Mouse (Mus musculus): Measurements from ENCODE around the gene Dock8. TPM values are rescaled to one million over a fixed set of nuclear protein-coding genes. Genes with fewer than 3 reads are reported as not detected.

Dock8 gene
- total and polyA plus RNA-seq, 3 experiments: 9.8 to 37.5 (median 22.4) TPM

DNA sequence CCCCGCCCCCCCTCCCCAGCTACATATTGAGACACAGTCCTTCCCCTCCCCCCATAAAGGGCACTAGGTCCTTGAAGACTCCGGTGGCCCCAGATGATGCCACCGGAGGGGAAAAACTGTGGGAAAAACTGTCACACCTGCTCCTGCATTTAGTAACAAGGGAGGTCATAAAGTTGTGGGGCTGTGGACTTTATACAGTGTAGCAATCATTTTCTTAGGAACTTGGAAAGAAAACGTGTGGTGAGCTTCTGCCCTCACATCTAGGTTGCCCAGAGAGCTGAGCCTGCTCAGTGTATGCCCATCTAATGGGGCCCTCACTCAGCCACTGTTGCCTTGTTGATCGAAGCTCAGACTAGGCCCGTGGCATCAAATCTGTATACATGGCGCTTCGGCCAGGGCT, 246.7 kb downstream of the Dock8 start:
- no peak overlapping the region for H3K4me3 ChIP-seq (replicated peaks in 1 of 3; ENCODE audit: low read depth in 2 of 3, low read length in 2 of 3, poor library complexity in 1 of 3)
- dilution Hi-C loops (cut with MboI; ENCODE audit: extremely low pct_ligation_motif_present, extremely low pct_unique_long_range_greater_than_20kb, low sequenced_read_pairs): no loop called here

DNA sequence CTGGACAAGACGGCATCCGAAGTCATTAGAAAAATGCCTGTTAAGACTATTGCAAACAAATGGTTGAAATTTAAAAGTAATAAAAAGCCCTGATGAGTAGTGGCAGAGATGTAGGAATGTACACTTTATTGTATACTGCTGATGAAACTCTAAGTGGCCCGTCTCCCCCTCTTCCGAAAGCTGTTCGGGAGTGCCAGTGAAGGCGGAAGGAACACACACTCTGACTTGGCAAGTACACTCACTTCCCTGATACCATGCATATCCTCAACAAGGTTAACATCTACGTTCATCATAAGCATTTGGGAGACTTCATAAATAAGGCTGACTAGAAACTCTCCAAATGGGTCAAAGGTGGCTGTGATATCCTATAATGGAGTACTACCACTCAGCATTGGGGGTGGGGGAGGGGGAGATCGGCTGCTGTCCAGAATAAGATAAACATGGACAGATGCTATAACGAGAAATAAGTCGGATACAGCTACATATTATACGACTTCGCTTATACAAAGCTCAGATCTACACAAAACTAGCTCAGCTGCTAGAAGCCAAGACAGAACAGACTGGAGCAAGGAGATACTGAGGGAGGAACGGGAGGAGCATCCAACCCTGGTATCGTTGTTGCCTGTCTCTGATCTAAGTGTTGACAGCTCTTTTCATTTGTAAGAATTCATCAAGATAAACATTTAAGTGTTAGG, 248.7 kb downstream of the Dock8 start:
- H3K27ac ChIP-seq (ENCODE audit: insufficient read depth, low read depth): no peak overlapping the region
- no peaks in the 10 kb centered on the region for H3K9me3 ChIP-seq (replicated peaks; ENCODE audit: low read length)
- in situ Hi-C loops (cut with MboI; ENCODE audit: low pct_ligation_motif_present, low pct_unique_long_range_greater_than_20kb, low sequenced_read_pairs): no loop called here
- no peaks in the 10 kb centered on the region for H3K79me2 ChIP-seq (replicated peaks; ENCODE audit: control insufficient read depth, extremely low read depth, insufficient read depth, poor library complexity, severe bottlenecking)
- no peak overlapping the region for H3K9ac ChIP-seq (ENCODE audit: insufficient read depth, low read depth)
- dilution Hi-C loops (cut with MboI; ENCODE audit: extremely low pct_ligation_motif_present, extremely low pct_unique_long_range_greater_than_20kb, low sequenced_read_pairs): no loop called here
- no peak overlapping the region for H3K4me3 ChIP-seq (replicated peaks in 1 of 3; ENCODE audit: low read depth in 2 of 3, low read length in 2 of 3, poor library complexity in 1 of 3)
- H3K27me3 ChIP-seq (replicated peaks): no peaks in the 10 kb centered on the region
- DNase-seq (ENCODE audit: extremely low read depth): no peak
- no peaks in the 10 kb centered on the region for H3K36me3 ChIP-seq (replicated peaks in 1 of 2; ENCODE audit: control insufficient read depth in 1 of 2, insufficient read depth in 1 of 2, low read length in 1 of 2)
- peaks cover 0 to 6% of the 10 kb centered on the region in 2 experiments; a peak in 1 of 4 replicates for H3K4me1 ChIP-seq (ENCODE audit: control insufficient read depth in 1 of 2, insufficient read depth in 2 of 2)
- TF ChIP-seq CHD1 (IDR thresholded peaks at IDR 0.05; ENCODE audit: low read depth, low read length) (no peak), ELF1 (IDR thresholded peaks at IDR 0.05; ENCODE audit: low read depth, low read length) (no peak), KAT2A (IDR thresholded peaks at IDR 0.05; ENCODE audit: insufficient replicate concordance, low read length) (no peak), IRF4 (IDR thresholded peaks at IDR 0.05; ENCODE audit: low read depth, low read length) (no peak)
- H3K4me2 ChIP-seq (ENCODE audit: insufficient read depth, low read depth, poor library complexity, severe bottlenecking): no peak overlapping the region

More for the DNA sequence above, 246.7 kb downstream of the Dock8 start:
- H3K9ac ChIP-seq (ENCODE audit: insufficient read depth, low read depth): no peak overlapping the region
- H3K27me3 ChIP-seq (replicated peaks): no peaks in the 10 kb centered on the region
- H3K79me2 ChIP-seq (replicated peaks; ENCODE audit: control insufficient read depth, extremely low read depth, insufficient read depth, poor library complexity, severe bottlenecking): no peaks in the 10 kb centered on the region
- no peak for DNase-seq (ENCODE audit: extremely low read depth)
- no peaks in the 10 kb centered on the region for H3K36me3 ChIP-seq (replicated peaks in 1 of 2; ENCODE audit: control insufficient read depth in 1 of 2, insufficient read depth in 1 of 2, low read length in 1 of 2)
- peaks cover 0 to 6% of the 10 kb centered on the region in 2 experiments; a peak in 1 of 4 replicates for H3K4me1 ChIP-seq (ENCODE audit: control insufficient read depth in 1 of 2, insufficient read depth in 2 of 2)
- TF ChIP-seq USF1 (IDR thresholded peaks at IDR 0.05; ENCODE audit: low read depth, low read length) (no peak), E2F4 (IDR thresholded peaks at IDR 0.05; ENCODE audit: insufficient replicate concordance, low read depth, low read length) (no peak), USF2 (conservative IDR thresholded peaks at IDR 0.05; ENCODE audit: low read depth, low read length) (no peak), MAFK (IDR thresholded peaks at IDR 0.05; ENCODE audit: insufficient replicate concordance, low read length) (no peak), ZMIZ1 (IDR thresholded peaks at IDR 0.05; ENCODE audit: low read depth, low read length) (no peak), CHD2 (IDR thresholded peaks at IDR 0.05; ENCODE audit: low read length) (no peak), POLR2AphosphoS2 (IDR thresholded peaks at IDR 0.05; ENCODE audit: low read depth, low read length) (no peak), ZC3H11A (IDR thresholded peaks at IDR 0.05; ENCODE audit: low read depth, low read length) (no peak), ZKSCAN1 (IDR thresholded peaks at IDR 0.05; ENCODE audit: borderline replicate concordance, low read depth, low read length) (no peak), TCF12 (IDR thresholded peaks at IDR 0.05; ENCODE audit: low read depth, low read length) (no peak), GABPA (IDR thresholded peaks at IDR 0.05; ENCODE audit: insufficient replicate concordance, low read depth, low read length) (no peak), SIN3A (IDR thresholded peaks at IDR 0.05; ENCODE audit: low read length) (no peak), BHLHE40 (IDR thresholded peaks at IDR 0.05; ENCODE audit: low read depth, low read length) (no peak), JUND (conservative IDR thresholded peaks at IDR 0.05; ENCODE audit: low read depth, low read length) (no peak)
- H3K27ac ChIP-seq (ENCODE audit: insufficient read depth, low read depth): no peak overlapping the region
- no peak overlapping the region for H3K4me2 ChIP-seq (ENCODE audit: insufficient read depth, low read depth, poor library complexity, severe bottlenecking)
- H3K9me3 ChIP-seq (replicated peaks; ENCODE audit: low read length): no peaks in the 10 kb centered on the region
- in situ Hi-C loops (cut with MboI; ENCODE audit: low pct_ligation_motif_present, low pct_unique_long_range_greater_than_20kb, low sequenced_read_pairs): no loop called here
